Mouse (Mus musculus) limb, embryonic 14.5 days (tissue): ENCODE data around the gene Fads1. TPM values are rescaled to one million over a fixed set of nuclear protein-coding genes. Genes with fewer than 3 reads are reported as not detected.
"Not testable (repeated sequence)": the region's sequence is repeated elsewhere in the genome, so short reads cannot be mapped to it uniquely, and the experiment has no call there.

Source experiments
- ATAC-seq: fragments of 200-750 bp; cut with Nextera tagmentation; 2 replicates; pipeline ENCODE4 v1.8.0; 2017; ENCODE audit warnings: low read depth, moderate number of reproducible peaks, moderate TSS enrichment; ENCODE audit not compliant: low FRiP score
- DNase-seq: peaks from one replicate; pipeline ENCODE4 v3.0.0-alpha.2; 2015; ENCODE audit warnings: low spot score
- H3K27ac ChIP-seq: fragments of 300-500 bp; sonication (generic); replicated peaks from 2 replicates; pipeline ENCODE4 v1.5.1; 2014; ENCODE audit warnings: low read depth, mild to moderate bottlenecking, low read length, moderate library complexity, mixed read lengths
- H3K27me3 ChIP-seq: fragments of 300-500 bp; sonication (generic); 2 replicates; pipeline ENCODE4 v1.6.1; 2014; ENCODE audit warnings: low read length, mixed read lengths; ENCODE audit not compliant: control insufficient read depth, insufficient read depth
- H3K36me3 ChIP-seq: fragments of 300-500 bp; sonication (generic); 2 replicates; pipeline ENCODE4 v1.6.1; 2014; ENCODE audit warnings: mild to moderate bottlenecking, low read length, moderate library complexity, mixed read lengths; ENCODE audit not compliant: control insufficient read depth, insufficient read depth
- H3K4me1 ChIP-seq: fragments of 300-500 bp; sonication (generic); 2 replicates; pipeline ENCODE4 v1.6.1; 2014; ENCODE audit warnings: antibody characterized with exemption, low read length, mixed read lengths; ENCODE audit not compliant: control insufficient read depth, insufficient read depth
- H3K4me2 ChIP-seq: fragments of 300-500 bp; sonication (generic); replicated peaks from 2 replicates; pipeline ENCODE4 v1.6.1; 2014; ENCODE audit warnings: low read depth, mild to moderate bottlenecking, low read length, moderate library complexity; ENCODE audit not compliant: severe bottlenecking
- H3K4me3 ChIP-seq: fragments of 300-500 bp; sonication (generic); replicated peaks from 2 replicates; pipeline ENCODE4 v1.5.1; 2014; ENCODE audit warnings: low read length
- H3K9ac ChIP-seq: fragments of 300-500 bp; sonication (generic); 2 replicates; pipeline ENCODE4 v1.6.1; 2014; ENCODE audit warnings: mild to moderate bottlenecking, low read depth, low read length, moderate library complexity; ENCODE audit not compliant: severe bottlenecking
- H3K9me3 ChIP-seq: fragments of 300-500 bp; sonication (generic); 2 replicates; pipeline ENCODE4 v1.6.1; 2016; ENCODE audit warnings: low read length; ENCODE audit not compliant: control insufficient read depth
- POLR2A ChIP-seq: fragments of 200-500 bp; IDR thresholded peaks from 2 replicates; pipeline ENCODE4 v1.8.0; 2012; ENCODE audit warnings: inconsistent platforms, mild to moderate bottlenecking, moderate library complexity, borderline replicate concordance; ENCODE audit not compliant: insufficient read depth, insufficient read length; ENCODE audit errors: extremely low read depth
- WGBS: fragments of 180-500 bp; shearing (Covaris S2); extraction: QIAGEN DNeasy Blood & Tissue Kit; methylation state at CpG from one replicate; pipeline ENCODE4 v1.1.7; 2014; 5-methylcytosine and 5-hydroxymethylcytosine counted together
- polyA plus RNA-seq, 2 experiments: library from polyadenylated mRNA; depleted of rRNA in 1 of 2; stranded (reverse) in 1 of 2; unstranded in 1 of 2; fragments of >200 nt; fragmentation: Nextera tagmentation in 1 of 2; extraction: Ambion mirVana in 1 of 2; gene quantifications; 2 replicates each; pipeline versions ENCODE4 v1.2.1 to v1.2.3; 2012 to 2014

Fads1 gene
- polyA plus RNA-seq, 2 experiments, result 81.1 to 87.3 TPM

DNA sequence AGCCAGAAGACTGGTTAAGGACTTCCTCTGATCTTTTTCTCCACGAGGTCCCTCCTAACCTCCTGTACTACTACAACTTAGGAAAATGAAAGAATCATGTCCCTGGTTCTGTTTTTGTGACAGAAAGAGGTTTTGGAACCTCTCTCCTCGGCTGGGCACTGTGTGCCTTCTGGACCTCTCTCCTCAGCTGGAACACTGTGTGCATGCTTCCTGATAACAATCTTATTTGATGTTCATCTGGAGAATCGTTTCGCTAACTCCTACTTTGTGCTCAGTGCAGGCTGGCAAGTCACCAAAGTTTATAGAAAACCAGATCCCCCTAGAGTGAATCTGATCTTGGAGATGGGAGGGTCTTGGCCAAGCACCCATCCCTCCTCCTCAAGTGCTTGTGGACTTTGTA is 15.6 kb upstream of the Fads1 start:
- Histone ChIP-seq H3K4me2 (no peak overlapping the region), H3K9ac (no peak overlapping the region), H3K36me3 (no peaks in the 10 kb centered on the region), H3K4me1 (no peaks in the 10 kb centered on the region), H3K9me3 (no peaks in the 10 kb centered on the region), H3K4me3 (no peak overlapping the region), H3K27me3 (no peaks in the 10 kb centered on the region), H3K27ac (no peak overlapping the region)
- no peak for TF ChIP-seq POLR2A
- ATAC-seq (no peak), DNase-seq (no peak)
- 75% methylated on average over 4 of the region's 4 CpGs for WGBS

DNA sequence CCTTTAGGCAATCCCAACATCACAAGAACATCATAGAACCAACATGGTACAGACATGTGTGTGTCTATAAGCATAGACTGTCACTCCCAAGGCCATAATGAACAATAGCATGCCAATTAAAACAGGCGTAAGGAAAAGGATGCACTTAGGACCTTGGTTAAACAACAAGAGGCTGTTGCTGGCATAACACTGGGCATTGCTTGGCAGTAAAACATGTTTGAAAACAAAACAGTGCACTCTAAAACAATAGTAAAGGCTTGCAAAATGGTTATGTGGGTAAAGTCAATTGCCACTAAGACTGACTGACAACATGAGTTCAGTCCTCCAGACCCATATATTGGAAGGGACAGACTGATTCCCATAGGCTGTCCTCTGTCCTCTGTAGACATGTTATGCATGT is 14.7 kb upstream of the Fads1 start:
- no peak for TF ChIP-seq POLR2A
- Histone ChIP-seq H3K27ac (no peak overlapping the region), H3K4me2 (no peak overlapping the region), H3K4me3 (no peak overlapping the region), H3K9me3 (no peaks in the 10 kb centered on the region), H3K27me3 (no peaks in the 10 kb centered on the region), H3K9ac (no peak overlapping the region), H3K36me3 (no peaks in the 10 kb centered on the region), H3K4me1 (no peaks in the 10 kb centered on the region)
- no peak for DNase-seq
- 72% methylated on average over 1 of the region's 1 CpGs for WGBS
- ATAC-seq, result no peak

DNA sequence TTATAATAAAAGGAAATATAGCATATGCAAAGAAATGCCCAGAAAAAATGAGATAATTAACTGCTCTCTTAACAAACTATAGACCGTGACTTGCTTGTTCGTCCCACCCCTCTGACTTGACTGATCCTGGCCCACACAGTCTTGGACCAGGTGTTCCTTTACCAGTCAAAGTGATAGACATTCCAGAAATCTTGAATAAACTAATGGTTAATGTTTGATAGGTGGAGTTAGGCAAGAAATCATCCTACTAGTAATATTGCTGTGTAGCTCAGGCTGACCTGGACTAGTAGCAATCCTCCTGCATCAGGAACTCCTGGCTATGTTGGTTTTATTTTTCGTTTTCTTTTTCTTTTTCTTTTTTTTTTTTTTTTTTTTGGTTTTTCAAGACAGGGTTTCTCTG is 14.2 kb upstream of the Fads1 start:
- Histone ChIP-seq H3K27me3 (no peaks in the 10 kb centered on the region), H3K4me1 (no peaks in the 10 kb centered on the region), H3K9me3 (no peaks in the 10 kb centered on the region), H3K4me2 (no peak overlapping the region), H3K27ac (no peak overlapping the region), H3K9ac (no peak overlapping the region), H3K36me3 (no peaks in the 10 kb centered on the region), H3K4me3 (no peak overlapping the region)
- WGBS, result 85% methylated on average over 3 of the region's 3 CpGs
- no peak for ATAC-seq
- no peak for DNase-seq
- TF ChIP-seq POLR2A, result no peak

DNA sequence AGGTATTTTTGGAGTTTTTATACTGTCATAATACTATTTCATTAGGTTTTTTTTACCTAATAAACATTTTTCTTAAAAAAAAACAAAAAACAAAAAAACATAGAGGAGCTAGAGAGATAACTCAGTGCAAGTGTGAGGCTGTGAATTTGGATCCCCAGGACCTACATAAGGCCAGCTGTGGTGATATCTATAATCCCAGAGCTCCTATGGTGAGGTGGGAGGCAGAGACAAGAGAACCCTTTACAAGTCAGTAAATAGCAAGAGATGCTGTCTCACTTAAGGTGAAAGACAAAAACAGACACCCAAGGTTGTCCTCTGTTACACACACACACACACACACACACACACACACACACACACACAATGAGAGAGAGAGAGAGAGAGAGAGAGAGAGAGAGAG is 13.5 kb upstream of the Fads1 start:
- no peak overlapping the region for H3K9ac ChIP-seq
- no peak overlapping the region for H3K4me3 ChIP-seq
- DNase-seq (no peak), ATAC-seq (no peak)
- no peak overlapping the region for H3K27ac ChIP-seq
- H3K4me1 ChIP-seq, result no peaks in the 10 kb centered on the region
- no peak for TF ChIP-seq POLR2A
- no peaks in the 10 kb centered on the region for H3K36me3 ChIP-seq
- H3K27me3 ChIP-seq, result no peaks in the 10 kb centered on the region
- H3K9me3 ChIP-seq, result no peaks in the 10 kb centered on the region
- no peak overlapping the region for H3K4me2 ChIP-seq

DNA sequence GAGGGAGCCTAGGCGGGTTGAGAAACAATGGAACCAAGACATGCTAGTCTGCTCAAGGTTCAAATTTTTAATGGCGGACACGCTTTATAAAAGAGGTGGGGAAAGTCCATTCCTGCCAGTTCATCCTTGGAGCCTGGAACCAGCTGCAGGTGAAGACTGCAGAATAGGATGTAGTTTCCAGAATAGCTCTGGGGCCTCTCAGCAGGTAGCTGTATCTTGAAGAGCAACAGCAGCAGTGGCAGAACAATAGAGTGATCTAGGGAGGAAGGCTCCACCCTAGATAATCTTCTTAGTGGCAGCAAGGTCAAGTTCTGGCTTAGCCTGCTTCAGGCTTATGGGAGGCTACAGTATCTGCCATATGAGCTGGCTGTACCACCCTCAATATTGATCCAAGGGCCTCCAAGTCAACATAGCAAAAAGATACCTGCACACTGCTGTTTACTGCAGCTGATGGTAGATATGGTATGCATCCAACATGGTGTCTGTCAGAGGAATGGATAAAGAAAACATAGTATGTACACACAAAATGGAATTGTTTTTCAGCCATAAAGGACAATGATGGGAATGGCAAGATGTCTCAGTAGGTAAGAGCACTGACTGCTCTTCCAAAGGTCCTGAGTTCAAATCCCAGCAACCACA is 12.9 kb upstream of the Fads1 start:
- not testable (repeated sequence) for H3K9ac ChIP-seq, H3K27ac ChIP-seq, ATAC-seq, H3K9me3 ChIP-seq, DNase-seq, H3K4me3 ChIP-seq, H3K4me1 ChIP-seq, H3K36me3 ChIP-seq, H3K4me2 ChIP-seq, H3K27me3 ChIP-seq
- 91% methylated on average over 3 of the region's 3 CpGs for whole genome bisulfite sequencing

DNA sequence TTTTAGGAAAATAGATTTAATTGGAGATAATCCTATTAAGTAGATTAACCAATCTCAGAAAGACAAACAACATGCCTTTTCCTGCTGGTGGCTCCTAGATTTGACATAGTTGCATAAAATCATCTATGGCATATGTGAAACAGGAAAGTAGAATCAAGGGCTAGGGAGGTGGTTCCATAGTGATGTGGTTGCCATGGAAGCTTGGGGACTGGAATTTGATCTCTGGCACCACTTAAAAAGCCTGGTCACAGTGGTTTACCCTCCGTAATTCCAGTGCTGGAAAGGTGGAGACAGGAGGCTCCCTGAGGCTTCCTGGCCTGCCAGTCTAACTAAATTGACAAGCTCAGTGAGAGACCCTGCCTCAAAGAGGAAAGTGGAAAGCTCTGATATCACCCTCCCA is 12.2 kb upstream of the Fads1 start:
- no peak for ATAC-seq
- H3K27ac ChIP-seq, result no peak overlapping the region
- H3K4me1 ChIP-seq, result no peaks in the 10 kb centered on the region

More for the DNA sequence above, 12.2 kb upstream of the Fads1 start:
- WGBS, result 28% methylated on average over 1 of the region's 1 CpGs
- Histone ChIP-seq H3K9me3 (no peaks in the 10 kb centered on the region), H3K36me3 (no peaks in the 10 kb centered on the region), H3K4me2 (no peak overlapping the region), H3K27me3 (no peaks in the 10 kb centered on the region), H3K9ac (no peak overlapping the region), H3K4me3 (no peak overlapping the region)
- no peak for DNase-seq
- no peak for TF ChIP-seq POLR2A
